Mouse (Mus musculus): Measurements from ENCODE around the gene Fkbp8.

The Fkbp8 gene

DNA sequence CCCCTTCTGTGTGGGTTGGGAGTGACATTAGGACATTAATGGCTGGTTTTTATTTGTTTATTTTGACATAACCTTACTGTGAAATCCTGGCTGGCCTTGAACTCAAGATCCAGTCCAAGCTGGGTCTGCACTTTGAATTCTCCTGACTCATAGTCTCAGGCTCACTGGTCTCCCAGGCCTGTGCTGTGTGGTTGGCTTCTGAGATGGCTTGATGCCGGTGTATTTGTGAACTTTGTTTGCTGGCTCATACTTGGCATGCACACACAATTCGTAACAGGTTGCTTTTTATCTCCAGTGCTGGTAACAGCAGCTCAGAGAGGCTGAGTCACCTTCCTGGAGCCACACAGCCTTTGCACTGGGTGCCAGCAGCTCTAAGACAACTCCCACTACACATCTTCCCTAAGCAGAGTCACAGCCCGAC, 2.2 kb downstream of the Fkbp8 start:
- DNase-seq: peak in 1 of 2 experiments; percentile 18

GRCm38 (mm10) chr8:70530314-70530713, 2.8 kb downstream of the Fkbp8 start:
- DNase-seq: no peak

GRCm38 (mm10) chr8:70534281-70534680, 6.8 kb downstream of the Fkbp8 start:
- DNase-seq: no peak

DNA sequence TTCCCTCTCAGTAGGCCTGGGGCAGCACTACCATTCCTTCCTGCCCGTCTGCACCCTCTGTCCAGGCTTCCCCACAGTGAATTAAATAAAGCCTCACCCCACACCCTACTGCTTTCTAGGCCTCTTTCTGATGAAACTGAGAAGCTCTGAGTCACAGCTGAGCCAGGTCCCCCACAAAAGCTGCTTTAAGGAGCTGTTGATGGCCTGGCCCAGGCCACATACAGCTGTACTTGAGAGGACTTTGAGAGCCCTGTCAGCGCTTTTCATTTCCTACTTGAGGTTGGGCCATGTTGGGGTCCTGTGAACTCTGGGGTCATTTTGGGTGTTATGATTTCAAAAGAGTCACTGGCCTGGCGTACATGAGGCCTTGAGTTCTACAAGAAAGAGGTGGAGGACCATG, 7.7 kb downstream of the Fkbp8 start:
- no peak for DNase-seq

- DNase-seq: no peak
Measured at GRCm38 (mm10) chr8:70535701-70536100, 8.2 kb downstream of the Fkbp8 start.

DNA sequence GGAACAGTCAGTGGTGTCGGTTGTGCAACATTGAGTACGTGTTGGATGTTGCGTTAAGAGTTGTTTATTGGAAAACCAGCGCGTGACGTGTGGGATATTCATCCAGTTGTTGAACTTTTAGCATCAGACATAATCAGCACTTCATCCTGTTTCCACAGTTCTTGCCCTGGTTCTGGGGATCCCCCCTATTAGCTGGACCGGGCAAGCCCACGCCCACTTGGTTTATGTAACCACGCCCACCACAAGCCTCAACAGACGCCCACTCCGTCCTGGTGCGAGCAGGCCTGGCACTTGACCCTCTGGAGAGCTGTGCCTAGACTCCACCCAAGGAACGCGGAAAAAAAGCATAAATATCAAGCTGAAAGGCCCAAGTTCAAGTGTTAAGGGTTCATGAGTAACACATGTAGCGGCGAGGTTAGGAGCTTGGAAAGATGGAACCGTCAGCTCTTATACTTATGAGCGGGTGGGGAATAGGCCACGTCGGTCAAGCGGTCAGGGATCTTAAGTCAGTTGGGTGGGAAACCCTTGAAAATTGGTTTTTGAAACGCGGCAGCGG, 10.6 kb downstream of the Fkbp8 start:
- peak; percentile 74 to 78 for DNase-seq

DNA sequence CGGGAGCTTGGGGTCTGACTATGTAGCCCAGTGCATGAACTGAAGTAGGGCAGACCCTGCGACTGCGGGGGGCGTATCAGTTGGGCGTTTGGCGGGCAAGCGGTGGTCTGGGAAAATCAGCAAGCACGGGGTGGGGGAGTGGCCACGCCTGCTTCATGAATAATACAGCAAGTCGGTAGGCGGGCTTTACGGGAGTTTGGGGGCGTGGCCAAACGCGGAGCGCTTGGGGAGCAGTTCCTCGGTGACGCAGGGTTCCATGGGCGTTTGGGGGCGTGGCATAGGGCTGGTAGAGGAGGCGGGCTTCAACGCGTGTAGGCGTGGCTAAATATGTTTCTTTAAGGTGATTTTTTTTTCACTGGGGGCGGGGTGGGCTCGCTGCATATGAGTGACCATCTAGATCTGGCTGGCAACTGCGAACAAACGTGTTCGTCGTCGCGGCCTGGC, 11.1 kb downstream of the Fkbp8 start:
- peak; percentile 99 to 100 for DNase-seq

DNA sequence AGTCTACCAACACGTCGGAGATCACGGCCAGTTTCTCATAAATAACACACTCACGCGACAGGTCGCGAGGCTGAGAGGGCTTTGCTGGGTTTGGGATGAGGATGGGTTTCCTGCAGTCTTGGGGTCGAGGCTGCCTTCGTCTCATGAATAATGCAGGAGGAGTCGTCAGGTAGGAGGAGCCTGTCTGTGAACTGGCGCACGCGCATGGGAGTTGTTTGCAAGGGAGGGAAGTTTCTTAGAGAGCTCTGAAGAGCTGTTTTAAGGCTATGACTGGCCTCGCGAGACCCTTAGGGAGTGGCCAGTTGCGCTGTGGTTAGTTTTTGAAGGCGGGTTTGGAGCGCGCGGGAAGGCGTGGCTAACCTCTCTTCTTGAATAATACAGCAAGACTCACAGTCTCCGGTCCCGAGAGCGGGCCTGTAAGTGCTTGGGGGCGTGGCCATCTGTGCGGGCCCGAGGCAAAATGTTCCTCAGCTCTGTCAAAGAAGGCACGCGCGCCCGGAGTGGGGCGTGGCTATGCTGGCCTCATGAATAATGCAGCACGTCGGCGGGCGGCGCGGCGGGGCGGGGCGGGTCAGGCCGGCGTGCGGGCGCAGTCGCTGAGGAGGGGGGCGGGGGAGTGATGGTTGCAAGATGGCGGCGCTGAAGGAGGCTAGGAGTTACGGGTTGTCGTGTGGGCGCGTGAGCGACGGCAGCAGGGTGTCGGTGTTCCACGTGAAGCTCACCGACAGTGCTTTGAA, 11.7 kb downstream of the Fkbp8 start, which contains the start of gene Ell:
Gene Ell, plus strand, starts transcription at position 381 of the 737 bp plus-strand sequence.
- DNase-seq: peak; percentile 100

- DNase-seq: no peak
Measured at GRCm38 (mm10) chr8:70540013-70540506, 12.5 kb downstream of the Fkbp8 start.

- DNase-seq: peak; percentile 60 to 61
Measured at GRCm38 (mm10) chr8:70540507-70541071, 13.1 kb downstream of the Fkbp8 start.

DNA sequence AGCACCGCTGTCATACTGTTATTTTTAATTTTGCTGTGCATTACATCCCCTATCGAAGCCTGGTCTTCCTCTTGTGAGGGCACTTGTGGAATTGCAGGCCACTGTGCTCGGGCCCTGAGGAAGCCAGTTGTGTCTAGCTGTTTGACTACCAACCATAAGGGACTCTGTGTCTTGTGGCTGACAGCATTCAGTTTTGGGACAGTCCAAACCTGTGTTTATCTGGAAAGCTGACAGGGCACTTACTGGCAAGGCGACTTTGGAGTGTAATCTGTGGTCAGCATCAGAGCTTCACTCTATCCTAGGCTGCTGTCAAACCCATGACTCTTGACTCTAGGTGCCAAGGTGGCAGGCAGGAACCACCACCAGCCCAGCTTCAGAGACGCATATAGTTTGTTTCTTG, 13.6 kb downstream of the Fkbp8 start:
- DNase-seq: no peak

- peak; percentile 65 to 72 for DNase-seq
Measured at GRCm38 (mm10) chr8:70544200-70544687, 16.7 kb downstream of the Fkbp8 start.

- DNase-seq: no peak
Measured at GRCm38 (mm10) chr8:70546412-70546811, 18.9 kb downstream of the Fkbp8 start.

- DNase-seq: no peak
Measured at GRCm38 (mm10) chr8:70547762-70548161, 20.2 kb downstream of the Fkbp8 start.

GRCm38 (mm10) chr8:70549412-70550184, 22.1 kb downstream of the Fkbp8 start:
- no peak for DNase-seq

- no peak for DNase-seq
Measured at GRCm38 (mm10) chr8:70551558-70552161, 24.1 kb downstream of the Fkbp8 start.

DNA sequence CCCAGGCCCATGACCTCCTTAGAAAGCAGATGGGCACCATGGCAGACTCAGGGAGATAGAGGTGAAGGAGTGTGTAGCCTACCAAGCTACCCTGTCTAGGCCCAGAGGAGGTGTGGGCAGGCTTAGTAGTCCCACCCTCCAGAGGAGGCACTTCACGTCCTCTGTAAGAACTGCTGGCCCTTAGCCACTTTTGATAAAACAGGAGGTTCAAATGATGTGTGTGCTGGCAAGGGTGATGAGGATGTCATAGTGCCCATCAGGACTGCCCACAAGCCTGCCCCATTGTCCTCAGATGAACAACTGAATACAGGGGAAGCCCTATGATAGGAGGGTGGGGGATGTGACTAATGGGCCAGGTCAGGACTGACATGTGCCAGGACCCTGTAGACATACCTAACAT, 25.3 kb downstream of the Fkbp8 start:
- no peak for DNase-seq

GRCm38 (mm10) chr8:70553740-70554139, 26.2 kb downstream of the Fkbp8 start:
- peak; percentile 78 to 79 for DNase-seq

DNA sequence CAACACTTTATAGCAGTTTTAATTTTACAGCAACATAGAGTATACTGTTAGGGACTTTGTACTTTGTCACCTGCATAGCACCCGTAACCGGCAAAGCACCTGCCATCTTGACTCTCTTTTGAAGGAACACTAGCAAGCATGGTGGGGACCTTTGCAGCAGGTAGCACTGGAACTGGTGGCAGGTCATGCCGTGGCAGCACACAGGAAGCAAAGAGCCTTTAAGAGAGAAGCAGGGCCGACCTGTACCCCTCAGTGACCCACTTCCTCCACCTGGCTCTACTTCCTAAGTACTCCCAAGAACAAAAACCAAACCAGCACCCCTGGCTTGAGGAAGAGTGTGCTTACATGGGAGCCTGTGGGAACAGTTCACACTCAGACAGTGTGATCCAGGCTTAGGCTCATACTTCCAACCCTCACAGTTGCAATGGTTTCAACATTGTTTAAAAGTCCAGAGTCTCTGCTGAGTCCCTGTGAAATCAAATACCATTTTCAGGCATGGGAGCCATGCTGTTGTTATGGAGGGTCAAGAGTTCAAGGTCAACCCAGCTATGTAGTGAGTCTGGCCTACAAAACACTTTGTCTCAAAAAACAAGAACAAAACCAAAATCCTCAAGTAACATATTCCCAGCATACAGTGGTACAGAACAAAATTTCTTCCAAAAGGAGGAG, 27.7 kb downstream of the Fkbp8 start:
- DNase-seq: no peak

- peak; percentile 37 to 43 for DNase-seq
Measured at GRCm38 (mm10) chr8:70558334-70558733, 30.8 kb downstream of the Fkbp8 start.

GRCm38 (mm10) chr8:70558983-70559382, 31.5 kb downstream of the Fkbp8 start:
- no peak for DNase-seq

DNA sequence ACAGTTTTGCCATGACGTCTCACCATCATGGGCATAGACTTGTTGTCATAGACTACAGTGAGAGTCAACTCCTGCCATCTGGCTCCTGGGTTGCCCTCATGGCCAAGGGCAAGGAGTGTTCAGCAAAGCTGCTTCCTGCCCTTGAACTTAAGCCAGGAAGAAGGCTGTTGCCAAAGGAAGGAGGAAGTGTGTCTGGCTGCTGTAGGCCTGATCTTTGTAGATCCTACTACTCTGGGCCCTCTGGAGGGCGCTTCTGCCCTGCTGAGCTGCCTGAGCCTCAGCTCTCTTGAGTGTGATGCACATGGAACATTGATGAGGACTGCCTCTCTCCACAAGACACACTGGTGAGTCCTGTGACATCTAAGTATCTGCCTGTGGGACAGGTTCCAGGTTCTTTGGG, 32.6 kb downstream of the Fkbp8 start:
- DNase-seq: peak; percentile 82 to 87

Data from kidney, postnatal 36 days (tissue).